Mouse (Mus musculus) intestine, embryonic 15.5 days (tissue): Measurements from ENCODE around the gene Wdr73. TPM values are rescaled to one million over a fixed set of nuclear protein-coding genes. Genes with fewer than 3 reads are reported as not detected.
A peak's percentile ranks its signal among the peaks of the same experiment; 100 is the strongest.

ENCODE experiments used
- ATAC-seq: fragments of 200-750 bp; cut with Nextera tagmentation; 2 replicates; pipeline ENCODE4 v1.8.0; 2017; ENCODE audit warnings: moderate TSS enrichment, moderate library complexity
- H3K27ac ChIP-seq: fragments of 300-500 bp; sonication (generic); 2 replicates; pipeline ENCODE4 v1.5.1; 2015; ENCODE audit warnings: mild to moderate bottlenecking, inconsistent platforms
- H3K27me3 ChIP-seq: fragments of 300-500 bp; sonication (generic); replicated peaks from 2 replicates; pipeline ENCODE4 v1.6.1; 2015; ENCODE audit warnings: inconsistent platforms
- H3K36me3 ChIP-seq: fragments of 300-500 bp; sonication (generic); 2 replicates; pipeline ENCODE4 v1.6.1; 2015; ENCODE audit warnings: inconsistent platforms
- H3K4me1 ChIP-seq: fragments of 300-500 bp; sonication (generic); replicated peaks from 2 replicates; pipeline ENCODE4 v1.6.1; 2015; ENCODE audit warnings: inconsistent platforms
- H3K4me2 ChIP-seq: fragments of 300-500 bp; sonication (generic); replicated peaks from 2 replicates; pipeline ENCODE4 v1.6.1; 2015; ENCODE audit warnings: mild to moderate bottlenecking, inconsistent platforms
- H3K4me3 ChIP-seq: fragments of 300-500 bp; sonication (generic); replicated peaks from 2 replicates; pipeline ENCODE4 v1.5.1; 2015; ENCODE audit warnings: inconsistent platforms
- H3K9ac ChIP-seq: fragments of 300-500 bp; sonication (generic); 2 replicates; pipeline ENCODE4 v1.6.1; 2015; ENCODE audit warnings: inconsistent platforms
- H3K9me3 ChIP-seq: fragments of 300-500 bp; sonication (generic); 2 replicates; pipeline ENCODE4 v1.6.1; 2016; ENCODE audit warnings: inconsistent platforms
- WGBS: fragments of 180-500 bp; shearing (Covaris S2); methylation state at CpG from one replicate; pipeline ENCODE4 v1.1.7; 2015; 5-methylcytosine and 5-hydroxymethylcytosine counted together
- polyA plus RNA-seq: library from polyadenylated mRNA; unstranded; fragments of >200 nt; fragmentation: Nextera tagmentation; extraction: Ambion mirVana; gene quantifications from 2 replicates; pipeline ENCODE4 v1.2.1, GENCODE M21; 2015

Wdr73 gene
- polyA plus RNA-seq, 1 experiment from 2014 or later: 32.8 TPM

GRCm38 (mm10) chr7:80893086-80893752, 7.8 kb downstream of the Wdr73 start:
- no peak for ATAC-seq
- Histone ChIP-seq H3K9ac (no peak overlapping the region), H3K36me3 (peaks cover 38% of the 10 kb centered on the region), H3K4me3 (no peak overlapping the region), H3K4me2 (no peak overlapping the region), H3K27me3 (no peaks in the 10 kb centered on the region), H3K4me1 (peaks cover 8% of the 10 kb centered on the region), H3K27ac (no peak overlapping the region), H3K9me3 (no peaks in the 10 kb centered on the region)
- WGBS: 91% methylated on average over 15 of the region's 15 CpGs

DNA sequence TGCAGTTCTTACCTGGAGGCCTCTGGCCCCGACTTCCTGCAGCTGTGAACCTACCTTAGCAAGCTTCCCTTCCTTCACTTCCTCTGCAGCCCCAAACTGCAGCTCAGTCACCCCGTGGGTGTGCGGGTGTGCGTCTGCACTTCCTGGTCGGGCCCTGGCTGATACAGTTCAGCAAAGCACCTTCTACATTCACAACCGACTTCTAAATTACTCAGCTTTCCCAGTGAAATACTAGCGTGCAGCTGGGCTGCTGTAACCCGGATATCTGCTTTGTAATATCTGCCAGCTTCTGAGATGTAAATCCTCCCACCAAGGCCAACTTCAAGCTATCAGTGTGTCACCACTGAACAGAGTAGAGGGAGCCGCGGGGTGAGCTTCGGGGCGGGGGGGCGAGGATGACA, 11.2 kb downstream of the Wdr73 start:
- no peak for ATAC-seq
- no peak overlapping the region for H3K4me2 ChIP-seq
- H3K27ac ChIP-seq: peak overlapping the region; percentile 48; the same call in 1 of the 2 replicates
- H3K36me3 ChIP-seq: peaks cover 26% of the 10 kb centered on the region
- peaks cover 8% of the 10 kb centered on the region for H3K4me1 ChIP-seq
- no peak overlapping the region for H3K9ac ChIP-seq
- H3K9me3 ChIP-seq: no peaks in the 10 kb centered on the region
- WGBS: 71% methylated on average over 13 of the region's 13 CpGs
- no peak overlapping the region for H3K4me3 ChIP-seq
- no peaks in the 10 kb centered on the region for H3K27me3 ChIP-seq

GRCm38 (mm10) chr7:80889021-80889511, 12.0 kb downstream of the Wdr73 start:
- Histone ChIP-seq H3K27ac (peak overlapping the region; percentile 48; the same call in 1 of the 2 replicates), H3K4me3 (no peak overlapping the region; the same call in 1 of the 2 replicates), H3K9ac (no peak overlapping the region), H3K36me3 (peaks cover 26% of the 10 kb centered on the region), H3K4me2 (no peak overlapping the region), H3K4me1 (peaks cover 8% of the 10 kb centered on the region), H3K27me3 (no peaks in the 10 kb centered on the region), H3K9me3 (no peaks in the 10 kb centered on the region)
- 41% methylated on average over 9 of the region's 9 CpGs for WGBS
- peak; percentile 79 for ATAC-seq

DNA sequence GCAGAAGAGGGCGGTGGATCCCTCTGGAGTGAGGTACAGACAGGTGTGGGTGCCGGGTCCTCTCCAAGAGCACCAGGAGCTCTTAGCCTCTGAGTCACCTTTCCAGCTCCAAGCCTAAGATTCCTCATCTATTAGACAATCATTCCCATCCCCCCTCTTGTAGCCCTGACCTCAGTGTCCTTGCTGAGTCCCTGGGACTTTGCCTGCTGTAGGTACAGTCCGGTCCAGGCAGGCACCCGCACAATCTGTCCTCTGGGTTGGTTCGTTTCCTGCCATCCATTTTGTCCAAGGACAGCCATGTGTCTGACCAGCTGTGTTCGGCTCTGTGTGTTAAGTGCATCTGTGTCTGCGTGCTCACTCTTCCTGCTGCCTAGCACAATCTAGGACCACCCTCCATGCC, 12.5 kb downstream of the Wdr73 start:
- ATAC-seq: peak; percentile 13
- H3K9me3 ChIP-seq: no peaks in the 10 kb centered on the region

GRCm38 (mm10) chr7:80885666-80886065, 15.4 kb downstream of the Wdr73 start:
- Histone ChIP-seq H3K4me3 (no peak overlapping the region), H3K36me3 (0 out of 2 replicates have a peak, but pooled peaks cover 2% of the 10 kb centered on the region), H3K4me1 (peaks cover 8% of the 10 kb centered on the region), H3K27ac (no peak overlapping the region), H3K4me2 (no peak overlapping the region), H3K9me3 (no peaks in the 10 kb centered on the region), H3K9ac (no peak overlapping the region), H3K27me3 (no peaks in the 10 kb centered on the region)
- no peak for ATAC-seq
- 19% methylated on average over 1 of the region's 1 CpGs for WGBS

More for the DNA sequence above, 12.5 kb downstream of the Wdr73 start:
- Histone ChIP-seq H3K36me3 (peaks cover 26% of the 10 kb centered on the region), H3K4me3 (no peak overlapping the region), H3K4me2 (no peak overlapping the region), H3K27me3 (no peaks in the 10 kb centered on the region), H3K4me1 (peaks cover 8% of the 10 kb centered on the region), H3K9ac (no peak overlapping the region), H3K27ac (peak overlapping the region; percentile 48; the same call in 1 of the 2 replicates)
- 68% methylated on average over 7 of the region's 7 CpGs for WGBS

- H3K9ac ChIP-seq: no peak overlapping the region
- no peaks in the 10 kb centered on the region for H3K27me3 ChIP-seq
- peak; percentile 90 for ATAC-seq
- 20% methylated on average over 14 of the region's 14 CpGs for WGBS
- no peak overlapping the region for H3K27ac ChIP-seq
- H3K4me2 ChIP-seq: peak overlapping the region; percentile 56
- H3K36me3 ChIP-seq: no peaks in the 10 kb centered on the region
- H3K9me3 ChIP-seq: no peaks in the 10 kb centered on the region
- H3K4me3 ChIP-seq: peak overlapping the region; percentile 21; the same call in 1 of the 2 replicates
- no peaks in the 10 kb centered on the region for H3K4me1 ChIP-seq
Measured at GRCm38 (mm10) chr7:80882830-80883505, 18.1 kb downstream of the Wdr73 start.

GRCm38 (mm10) chr7:80875727-80876126, 25.3 kb downstream of the Wdr73 start:
- ATAC-seq: no peak
- Histone ChIP-seq H3K27ac (no peak overlapping the region), H3K4me1 (no peaks in the 10 kb centered on the region), H3K9ac (no peak overlapping the region), H3K27me3 (no peaks in the 10 kb centered on the region), H3K9me3 (no peaks in the 10 kb centered on the region), H3K36me3 (peaks cover 30% of the 10 kb centered on the region), H3K4me3 (no peak overlapping the region), H3K4me2 (no peak overlapping the region)
- WGBS: 57% methylated on average over 37 of the region's 37 CpGs

GRCm38 (mm10) chr7:80873631-80874030, 27.4 kb downstream of the Wdr73 start:
- H3K36me3 ChIP-seq: peaks cover 33% of the 10 kb centered on the region
- 92% methylated on average over 2 of the region's 2 CpGs for WGBS

GRCm38 (mm10) chr7:80873038-80873437, 28.0 kb downstream of the Wdr73 start:
- no peak for ATAC-seq
- WGBS: 76% methylated on average over 5 of the region's 5 CpGs
- Histone ChIP-seq H3K4me3 (no peak overlapping the region), H3K4me2 (no peak overlapping the region), H3K9me3 (no peaks in the 10 kb centered on the region), H3K36me3 (peaks cover 36% of the 10 kb centered on the region), H3K4me1 (no peaks in the 10 kb centered on the region), H3K27ac (no peak overlapping the region), H3K27me3 (no peaks in the 10 kb centered on the region), H3K9ac (no peak overlapping the region)

More at GRCm38 (mm10) chr7:80873631-80874030, 27.4 kb downstream of the Wdr73 start:
- no peak overlapping the region for H3K9ac ChIP-seq
- H3K4me3 ChIP-seq: no peak overlapping the region
- no peak overlapping the region for H3K4me2 ChIP-seq
- no peak for ATAC-seq
- no peak overlapping the region for H3K27ac ChIP-seq
- no peaks in the 10 kb centered on the region for H3K9me3 ChIP-seq
- no peaks in the 10 kb centered on the region for H3K27me3 ChIP-seq
- no peaks in the 10 kb centered on the region for H3K4me1 ChIP-seq

DNA sequence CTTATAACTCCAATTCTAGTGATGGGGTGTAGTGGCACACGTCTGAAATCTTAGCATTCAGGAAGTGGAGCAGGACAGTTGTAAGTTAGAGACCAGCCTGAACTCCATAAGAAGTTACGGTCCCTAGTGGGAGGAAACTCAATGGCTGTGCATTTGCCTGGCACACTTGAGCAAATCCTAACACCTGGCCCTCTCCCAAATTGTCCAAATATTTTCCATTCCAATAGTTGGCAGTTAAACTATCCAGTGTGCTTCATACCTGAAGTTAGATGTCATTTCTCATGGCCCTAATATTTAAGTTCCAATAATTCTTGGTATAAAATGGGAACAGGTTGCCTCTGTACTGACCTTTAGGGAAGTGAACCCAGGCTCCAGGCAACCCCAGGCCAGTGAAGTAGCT, 32.4 kb downstream of the Wdr73 start:
- peaks cover 24% of the 10 kb centered on the region for H3K36me3 ChIP-seq
- no peak for ATAC-seq

GRCm38 (mm10) chr7:80866514-80867147, 34.4 kb downstream of the Wdr73 start:
- Histone ChIP-seq H3K4me3 (no peak overlapping the region), H3K4me2 (peak overlapping the region; percentile 47), H3K9me3 (no peaks in the 10 kb centered on the region), H3K27me3 (no peaks in the 10 kb centered on the region), H3K9ac (peak overlapping the region; percentile 17; the same call in 1 of the 2 replicates), H3K36me3 (peaks cover 15% of the 10 kb centered on the region), H3K27ac (peak overlapping the region; percentile 84), H3K4me1 (peaks cover 26% of the 10 kb centered on the region)
- 54% methylated on average over 7 of the region's 7 CpGs for WGBS
- ATAC-seq: peak; percentile 94

More for the DNA sequence above, 32.4 kb downstream of the Wdr73 start:
- 92% methylated on average over 2 of the region's 2 CpGs for whole genome bisulfite sequencing
- H3K27me3 ChIP-seq: no peaks in the 10 kb centered on the region
- no peak overlapping the region for H3K27ac ChIP-seq
- peaks cover 14% of the 10 kb centered on the region for H3K4me1 ChIP-seq
- H3K9me3 ChIP-seq: no peaks in the 10 kb centered on the region
- H3K9ac ChIP-seq: no peak overlapping the region
- H3K4me3 ChIP-seq: no peak overlapping the region
- H3K4me2 ChIP-seq: no peak overlapping the region

DNA sequence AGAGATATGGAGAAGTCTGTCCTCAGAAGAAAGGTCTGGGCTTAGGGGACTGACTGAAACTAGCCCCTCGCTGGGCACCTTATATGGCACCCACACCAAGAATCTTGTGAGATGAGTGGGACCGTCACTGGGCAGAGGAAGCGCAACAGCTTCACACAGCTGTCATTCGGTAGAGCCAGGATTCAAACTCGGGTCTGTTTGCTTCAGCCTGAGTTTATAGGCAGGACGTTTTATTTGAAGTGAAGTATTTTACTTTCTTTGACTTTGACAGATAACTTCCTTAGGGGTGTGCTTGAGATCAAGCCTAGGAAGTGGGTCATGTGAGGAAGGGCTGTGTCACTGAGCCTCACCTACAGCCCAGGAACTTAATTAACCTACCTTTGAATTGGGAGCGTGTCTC, 35.5 kb downstream of the Wdr73 start:
- no peak overlapping the region for H3K9ac ChIP-seq
- WGBS: 77% methylated on average over 7 of the region's 7 CpGs
- H3K4me1 ChIP-seq: peaks cover 28% of the 10 kb centered on the region
- H3K27ac ChIP-seq: peak overlapping the region; percentile 84
- no peak overlapping the region for H3K4me3 ChIP-seq
- H3K36me3 ChIP-seq: peaks cover 11% of the 10 kb centered on the region
- no peaks in the 10 kb centered on the region for H3K27me3 ChIP-seq
- H3K4me2 ChIP-seq: no peak overlapping the region
- ATAC-seq: no peak
- no peaks in the 10 kb centered on the region for H3K9me3 ChIP-seq
